Mouse (Mus musculus) heart, embryonic 15.5 days (tissue): ENCODE data around the gene Gm21719. TPM values are rescaled to one million over a fixed set of nuclear protein-coding genes. Genes with fewer than 3 reads are reported as not detected.
"Not testable (repeated sequence)": the region's sequence is repeated elsewhere in the genome, so short reads cannot be mapped to it uniquely, and the experiment has no call there.

Experiments used
- ATAC-seq: fragments of 200-750 bp; cut with Nextera tagmentation; replicated peaks from 2 replicates; pipeline ENCODE4 v1.8.0; 2017; ENCODE audit warnings: low read depth, moderate TSS enrichment; ENCODE audit not compliant: insufficient number of reproducible peaks, insufficient read depth, low FRiP score
- H3K27ac ChIP-seq: fragments of 300-500 bp; sonication (generic); 2 replicates; pipeline ENCODE4 v1.5.1; 2015; ENCODE audit warnings: mild to moderate bottlenecking, inconsistent platforms
- H3K27me3 ChIP-seq: fragments of 300-500 bp; sonication (generic); 2 replicates; pipeline ENCODE4 v1.6.1; 2015; ENCODE audit warnings: inconsistent platforms
- H3K36me3 ChIP-seq: fragments of 300-500 bp; sonication (generic); 2 replicates; pipeline ENCODE4 v1.6.1; 2015; ENCODE audit warnings: mild to moderate bottlenecking, inconsistent platforms
- H3K4me1 ChIP-seq: fragments of 300-500 bp; sonication (generic); replicated peaks from 2 replicates; pipeline ENCODE4 v1.6.1; 2015; ENCODE audit warnings: inconsistent platforms
- H3K4me2 ChIP-seq: fragments of 300-500 bp; sonication (generic); 2 replicates; pipeline ENCODE4 v1.6.1; 2015; ENCODE audit warnings: inconsistent platforms, mild to moderate bottlenecking, moderate library complexity
- H3K4me3 ChIP-seq: fragments of 300-500 bp; sonication (generic); 2 replicates; pipeline ENCODE4 v1.5.1; 2015; ENCODE audit warnings: mild to moderate bottlenecking, inconsistent platforms
- H3K9ac ChIP-seq: fragments of 300-500 bp; sonication (generic); 2 replicates; pipeline ENCODE4 v1.6.1; 2015; ENCODE audit warnings: mild to moderate bottlenecking, inconsistent platforms
- H3K9me3 ChIP-seq: fragments of 300-500 bp; sonication (generic); replicated peaks from 2 replicates; pipeline ENCODE4 v1.6.1; 2016; ENCODE audit warnings: inconsistent platforms
- WGBS: fragments of 180-500 bp; shearing (Covaris S2); methylation state at CpG from one replicate; pipeline ENCODE4 v1.1.7; 2015; ENCODE audit warnings: mixed read lengths; 5-methylcytosine and 5-hydroxymethylcytosine counted together
- polyA plus RNA-seq: library from polyadenylated mRNA; unstranded; fragments of >200 nt; fragmentation: Nextera tagmentation; extraction: Ambion mirVana; gene quantifications from 2 replicates; pipeline ENCODE4 v1.2.1, GENCODE M21; 2015

Gene Gm21719
- not detected in 2 replicates for polyA plus RNA-seq

- not testable (repeated sequence) for ATAC-seq
- WGBS = 29% methylated on average over 1 of the region's 1 CpGs
Observed at GRCm38 (mm10) chrY:6682772-6683171, at the start of gene Gm21719. TSS of gene Gm21719 (minus strand) at chrY:6682872.

More at GRCm38 (mm10) chrY:6682772-6683171, at the start of gene Gm21719:
- H3K9ac ChIP-seq, H3K4me1 ChIP-seq, H3K27ac ChIP-seq, H3K9me3 ChIP-seq, H3K4me3 ChIP-seq, H3K27me3 ChIP-seq, H3K4me2 ChIP-seq, H3K36me3 ChIP-seq: not testable (repeated sequence)

Other genes with a start within 250 kb of the Gm21719 start
- gene Gm28919, start 99.3 kb downstream of the Gm21719 start, polyA plus RNA-seq = not detected in 2 replicates
- not detected in 2 replicates for gene Gm20830, start 235.4 kb upstream of the Gm21719 start, polyA plus RNA-seq